15 mouse cellular contexts compared by ENCODE assay signal in the genomic region with DNA sequence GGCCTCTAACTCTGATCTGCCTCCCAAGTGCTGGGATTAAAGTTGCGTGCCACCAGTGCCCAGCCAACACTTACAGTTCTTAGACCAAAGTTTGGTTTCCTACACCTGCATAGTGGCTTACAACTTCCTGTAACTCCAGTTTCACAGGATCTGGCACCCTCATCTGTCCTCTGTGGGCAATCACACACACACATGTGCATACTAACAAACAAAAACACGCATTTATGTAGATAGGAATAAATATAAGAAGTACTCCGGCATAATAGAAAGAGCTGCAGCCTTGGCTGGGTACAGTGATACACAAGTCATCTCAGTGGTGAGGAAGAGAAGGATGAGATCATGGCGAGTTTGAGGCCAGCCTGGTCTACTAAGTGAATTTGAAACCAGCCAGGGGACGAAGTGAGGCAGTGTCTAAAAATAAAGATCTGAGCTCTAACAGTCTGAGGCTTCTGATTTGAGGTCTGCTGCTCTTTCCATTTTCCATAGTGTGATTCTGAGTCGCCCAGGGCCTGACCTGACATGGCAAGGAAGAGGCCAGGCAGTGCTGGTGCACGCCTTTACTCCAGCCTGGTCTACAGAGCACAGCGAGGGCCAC. TPM values are rescaled to one million over a fixed set of nuclear protein-coding genes. Genes with fewer than 3 reads are reported as not detected.
DNase-seq lines count a peak whose midpoint lies in the region; ATAC-seq and TF ChIP-seq lines count a peak whose summit lies in the region.
"Had no signal": no experiment of that assay in that cellular context is flagged by ENCODE, and none has a peak within 500 bp of the region (broad histone marks: within the 10 kb centered on the region; RNA-seq: fewer than 3 reads in every experiment).

No protein-coding gene starts in this region.

- peaks cover 27 to 45% of the 10 kb centered on the region in 2 experiments for H3K4me1 ChIP-seq in heart, embryonic 14.5 days (ENCODE audit: control insufficient read depth in 2 of 2, insufficient read depth in 2 of 2, low read length in 2 of 2)
- H3K4me1 ChIP-seq in CH12.LX (ENCODE audit: control insufficient read depth in 1 of 2, insufficient read depth in 2 of 2): peaks cover 10 to 58% of the 10 kb centered on the region in 2 experiments

- TF ChIP-seq CTCF in CH12.LX (conservative IDR thresholded peaks at IDR 0.05 in 1 of 2, IDR thresholded peaks at IDR 0.05 in 1 of 2; ENCODE audit: low read depth in 2 of 2, low read length in 2 of 2): peak in 1 of 2 experiments; percentile 50; a peak in 2 of 4 replicates

- H3K36me3 ChIP-seq in heart, embryonic 14.5 days (ENCODE audit: control insufficient read depth, insufficient read depth, low read length): peaks cover 60% of the 10 kb centered on the region
- peaks cover 16 to 63% of the 10 kb centered on the region in 2 experiments for H3K36me3 ChIP-seq in CH12.LX (replicated peaks in 1 of 2; ENCODE audit: control insufficient read depth in 1 of 2, insufficient read depth in 1 of 2, low read length in 1 of 2)
- H3K36me3 ChIP-seq in macrophage (ENCODE audit: inconsistent target): peaks cover 62% of the 10 kb centered on the region

- H3K27ac ChIP-seq in heart, embryonic 14.5 days (replicated peaks in 1 of 2; ENCODE audit: control insufficient read depth in 1 of 2, insufficient read depth in 1 of 2, low read depth in 2 of 2, low read length in 2 of 2): peak overlapping the region; percentile 37 to 78; a peak in 2 of 4 replicates
- peak overlapping the region; percentile 95 for H3K27ac ChIP-seq in CH12.LX (ENCODE audit: insufficient read depth, low read depth)
- H3K27ac ChIP-seq in macrophage: peak overlapping the region; percentile 71
- H3K27ac ChIP-seq: liver, embryonic 14.5 days had no signal

- dilution Hi-C loops in CH12.LX (cut with MboI; ENCODE audit: extremely low pct_ligation_motif_present, extremely low pct_unique_long_range_greater_than_20kb, low sequenced_read_pairs): no loop called here

- H3K9ac ChIP-seq in heart, embryonic 14.5 days (ENCODE audit: low read length): peak overlapping the region; percentile 17; the same call in 1 of the 2 replicates
- H3K9ac ChIP-seq in CH12.LX (ENCODE audit: insufficient read depth, low read depth): peak overlapping the region; percentile 45; the same call in 1 of the 2 replicates
- H3K9ac ChIP-seq: embryonic facial prominence, embryonic 12.5 days; liver, embryonic 14.5 days had no signal

- in situ Hi-C loops in CH12.LX (cut with MboI; ENCODE audit: low pct_ligation_motif_present, low pct_unique_long_range_greater_than_20kb, low sequenced_read_pairs): no loop called here

- TF ChIP-seq RAD21 in CH12.LX (IDR thresholded peaks at IDR 0.05; ENCODE audit: low read depth, low read length): peak; percentile 39

- no peaks in the 10 kb centered on the region for H3K27me3 ChIP-seq in heart, embryonic 14.5 days (ENCODE audit: control insufficient read depth, insufficient read depth, low read length)
- no peaks in the 10 kb centered on the region for H3K27me3 ChIP-seq in CH12.LX (replicated peaks)
- H3K27me3 ChIP-seq: embryonic facial prominence, embryonic 12.5 days had no signal

- H3K79me2 ChIP-seq in CH12.LX (replicated peaks; ENCODE audit: control insufficient read depth, extremely low read depth, insufficient read depth, poor library complexity, severe bottlenecking) (peaks cover 40% of the 10 kb centered on the region), macrophage (ENCODE audit: inconsistent target) (peaks cover 99% of the 10 kb centered on the region)

- peak; percentile 63; the same call in 1 of the 2 replicates for TF ChIP-seq EP300 in CH12.LX (IDR thresholded peaks at IDR 0.05; ENCODE audit: low read length)

- no peak for ATAC-seq in heart, embryonic 14.5 days (ENCODE audit: insufficient number of reproducible peaks, insufficient read depth, low FRiP score, low read depth)

- no peak overlapping the region for H3K4me2 ChIP-seq in heart, embryonic 14.5 days (ENCODE audit: low read length)
- H3K4me2 ChIP-seq in CH12.LX (ENCODE audit: insufficient read depth, low read depth, poor library complexity, severe bottlenecking): peak overlapping the region; percentile 40
- H3K4me2 ChIP-seq: embryonic facial prominence, embryonic 12.5 days; midbrain, embryonic 11.5 days had no signal

- no peak overlapping the region for H3K4me3 ChIP-seq in heart, embryonic 14.5 days (ENCODE audit: control insufficient read depth in 1 of 2, insufficient read depth in 1 of 2, low read depth in 1 of 2, low read length in 2 of 2)
- H3K4me3 ChIP-seq in CH12.LX (replicated peaks in 1 of 3; ENCODE audit: low read depth in 2 of 3, low read length in 2 of 3, poor library complexity in 1 of 3) (no peak overlapping the region), macrophage (ENCODE audit: inconsistent target) (no peak overlapping the region)
- H3K4me3 ChIP-seq: embryonic facial prominence, embryonic 12.5 days had no signal

- H3K9me3 ChIP-seq in heart, embryonic 14.5 days (ENCODE audit: control insufficient read depth, low read length): no peaks in the 10 kb centered on the region
- no peaks in the 10 kb centered on the region for H3K9me3 ChIP-seq in CH12.LX (replicated peaks; ENCODE audit: low read length)
- H3K9me3 ChIP-seq: embryonic facial prominence, embryonic 12.5 days had no signal

- 74% methylated on average over 8 of the region's 8 CpGs for whole genome bisulfite sequencing in heart, embryonic 14.5 days
- 70% methylated on average over 8 of the region's 8 CpGs for WGBS in macrophage (ENCODE audit: missing documents)

- TF ChIP-seq POLR2A in CH12.LX (IDR thresholded peaks at IDR 0.05; ENCODE audit: low read depth, low read length): 0 out of 2 replicates have a peak, but pooled peaks have one; percentile 38

- DNase-seq in heart, adult 18-20 months: no peak
- DNase-seq in 416B (ENCODE audit: low read depth) (peak; percentile 50), CH12.LX (ENCODE audit: extremely low read depth) (peak; percentile 87)
- no peak for DNase-seq in adrenal gland, adult 8-10 months
- no peak for DNase-seq in cerebellum, adult 9-11 months
- DNase-seq: adrenal gland, postnatal 36 days; cerebellum, postnatal 25 days; layer of hippocampus, adult 9-11 months; right cerebral cortex, adult 18-20 months had no signal

TF ChIP-seq in CH12.LX, 34 proteins besides CTCF, POLR2A, EP300 and RAD21 (continues in another document):
- TF ChIP-seq MYC (IDR thresholded peaks at IDR 0.05; ENCODE audit: low read depth, low read length) (peak; percentile 64; the same call in 1 of the 2 replicates), RCOR1 (conservative IDR thresholded peaks at IDR 0.05; ENCODE audit: low read depth, low read length) (peak; percentile 28; the same call in 1 of the 2 replicates), MAX (IDR thresholded peaks at IDR 0.05; ENCODE audit: low read length) (0 out of 2 replicates have a peak, but pooled peaks have one; percentile 38), UBTF (IDR thresholded peaks at IDR 0.05; ENCODE audit: low read depth, low read length) (no peak)

RNA-seq across cellular contexts. Expression of a gene that starts 29.4 kb away (rescaled TPM):
- 0.42 and 0.82 TPM in 2 replicates for polyA plus RNA-seq in heart, embryonic 14.5 days (2014; fragmentation: Nextera tagmentation; extraction: Ambion mirVana)
- not detected for total RNA-seq in heart, adult 18-20 months (2021)
- total RNA-seq in CH12.LX (2012; rRNA removed) (not detected in 2 replicates), CH12.LX (2014; rRNA removed) (not detected in 2 replicates)
- polyA plus RNA-seq in CH12.LX (2012; ENCODE audit: insufficient read length, low read depth) (not detected in 2 replicates), macrophage (2018) (not detected in 3 replicates)
- not detected for total RNA-seq in macrophage (2018; cell fraction: chromatin; rRNA removed)
- total RNA-seq in macrophage (2018; cell fraction: cytosol; rRNA removed): not detected
- 1 to 10 TPM in 1 of 26 experiments, under 1 TPM in 2, not detected in 23; 0.85 to 3.4 (median 0.88) TPM for total RNA-seq in macrophage (2018; cell fraction: nucleus; rRNA removed)
- total RNA-seq in adrenal gland, adult 8-10 months (2022): 1 to 10 TPM in 2 of 4 experiments, under 1 TPM in 2; 0.86 to 1.8 (median 1.4) TPM
- total RNA-seq: MEL had no signal

RNA-seq across cellular contexts. Expression of a gene that starts 29.8 kb away (rescaled TPM):
- polyA plus RNA-seq in heart, embryonic 14.5 days (2014; fragmentation: Nextera tagmentation; extraction: Ambion mirVana): 0.20 and 0.58 TPM in 2 replicates
- not detected for total RNA-seq in heart, adult 18-20 months (2021)
- 0.13 and 0.17 TPM in 2 replicates for total RNA-seq in CH12.LX (2012; rRNA removed)
- total RNA-seq in CH12.LX (2014; rRNA removed): not detected in 2 replicates
- polyA plus RNA-seq in CH12.LX (2012; ENCODE audit: insufficient read length, low read depth): 0.11 TPM in 1 of 2 replicates, not detected in the other
- total RNA-seq in macrophage (2018; cell fraction: chromatin; rRNA removed): not detected
- total RNA-seq in macrophage (2018; cell fraction: cytosol; rRNA removed): under 1 TPM in 1 of 26 experiments, not detected in 25; 0.07 TPM
- under 1 TPM in 1 of 26 experiments, not detected in 25; 0.59 TPM for total RNA-seq in macrophage (2018; cell fraction: nucleus; rRNA removed)
- polyA plus RNA-seq in macrophage (2018): not detected in 3 replicates
- total RNA-seq in adrenal gland, adult 8-10 months (2022): under 1 TPM in 1 of 4 experiments, not detected in 3; 0.66 TPM
- polyA plus RNA-seq: embryonic facial prominence, embryonic 12.5 days; liver, embryonic 14.5 days had no signal

RNA-seq across cellular contexts. Expression of a gene that starts 52.2 kb away (rescaled TPM):
- 50.7 and 68.6 TPM in 2 replicates for polyA plus RNA-seq in heart, embryonic 14.5 days (2014; fragmentation: Nextera tagmentation; extraction: Ambion mirVana)
- total RNA-seq in heart, adult 18-20 months (2021): 10 to 100 TPM; 77.8 to 88.8 TPM
- total RNA-seq in CH12.LX (2012; rRNA removed): 18.7 and 21.7 TPM in 2 replicates
- total RNA-seq in CH12.LX (2014; rRNA removed): 12.9 and 14.9 TPM in 2 replicates
- 53.1 and 59.5 TPM in 2 replicates for polyA plus RNA-seq in CH12.LX (2012; ENCODE audit: insufficient read length, low read depth)
- total RNA-seq in macrophage (2018; cell fraction: chromatin; rRNA removed): 100 to 1,000 TPM in 21 of 26 experiments, 10 to 100 TPM in 5; 72.9 to 153 (median 117) TPM
- 100 to 1,000 TPM; 107 to 139 (median 117) TPM for total RNA-seq in macrophage (2018; cell fraction: cytosol; rRNA removed)
- 100 to 1,000 TPM in 13 of 26 experiments, 10 to 100 TPM in 13; 73.3 to 148 (median 98.6) TPM for total RNA-seq in macrophage (2018; cell fraction: nucleus; rRNA removed)
- polyA plus RNA-seq in macrophage (2018): 68.1 to 117 TPM (median 91.5 TPM) in 3 replicates
- total RNA-seq in adrenal gland, adult 8-10 months (2022): 100 to 1,000 TPM; 105 to 158 (median 133) TPM

RNA-seq across cellular contexts. Expression of a gene that starts 58.1 kb away (rescaled TPM):
- 1.6 and 2.3 TPM in 2 replicates for polyA plus RNA-seq in heart, embryonic 14.5 days (2014; fragmentation: Nextera tagmentation; extraction: Ambion mirVana)
- 10 to 100 TPM; 22.5 to 30.1 TPM for total RNA-seq in heart, adult 18-20 months (2021)
- 0.21 TPM in 1 of 2 replicates, not detected in the other for total RNA-seq in CH12.LX (2012; rRNA removed)
- not detected in 2 replicates for total RNA-seq in CH12.LX (2014; rRNA removed)
- not detected in 2 replicates for polyA plus RNA-seq in CH12.LX (2012; ENCODE audit: insufficient read length, low read depth)
- 10 to 100 TPM in 18 of 26 experiments, 1 to 10 TPM in 8; 4.9 to 97.2 (median 15.8) TPM for total RNA-seq in macrophage (2018; cell fraction: chromatin; rRNA removed)
- total RNA-seq in macrophage (2018; cell fraction: cytosol; rRNA removed): 1 to 10 TPM in 24 of 26 experiments, under 1 TPM in 2; 0.66 to 7.7 (median 1.9) TPM
- total RNA-seq in macrophage (2018; cell fraction: nucleus; rRNA removed): 10 to 100 TPM in 11 of 26 experiments, 1 to 10 TPM in 15; 1.5 to 28.5 (median 6.7) TPM
- 0.98 to 3.1 TPM (median 1.5 TPM) in 3 replicates for polyA plus RNA-seq in macrophage (2018)
- 10 to 100 TPM; 17.3 to 27.7 (median 19.2) TPM for total RNA-seq in adrenal gland, adult 8-10 months (2022)

Comparison
In these comparisons a context has a peak if more than half of its experiments do, and no peak if none do; other contexts are left out.
1. DNase-seq: peak in 416B (single experiment) and CH12.LX (single experiment); none in heart, adult 18-20 months (0 of 2), adrenal gland, adult 8-10 months (single experiment) and cerebellum, adult 9-11 months (single experiment).
2. Peak in every context shown above with its lines, with median percentiles within 50 percentile points of each other: H3K27ac ChIP-seq.